Mouse (Mus musculus): ENCODE results near the gene Alk.

GRCm38 (mm10) chr17:72111528-72111927, 492.9 kb downstream of the Alk start:
- TF ChIP-seq CTCF (IDR thresholded peaks at IDR 0.05) (no peak), POLR2A (IDR thresholded peaks at IDR 0.05; ENCODE audit: insufficient read depth, low read depth, low read length) (no peak)
